Mouse (Mus musculus) limb, embryonic 14.5 days (tissue): ENCODE measurements at regions not wholly inside any gene's neighbourhood (a gene's known extent, or its start where the extent isn't known, plus 50 kb on each side); places are given as distances from the start of the nearest gene placed in this dataset.

ENCODE experiments used
- ATAC-seq: fragments of 200-750 bp; cut with Nextera tagmentation; 2 replicates; pipeline ENCODE4 v1.8.0; 2017; ENCODE audit warnings: low read depth, moderate number of reproducible peaks, moderate TSS enrichment; ENCODE audit not compliant: low FRiP score
- DNase-seq: peaks from one replicate; pipeline ENCODE4 v3.0.0-alpha.2; 2015; ENCODE audit warnings: low spot score
- H3K27ac ChIP-seq: fragments of 300-500 bp; sonication (generic); replicated peaks from 2 replicates; pipeline ENCODE4 v1.5.1; 2014; ENCODE audit warnings: low read depth, mild to moderate bottlenecking, low read length, moderate library complexity, mixed read lengths
- H3K27me3 ChIP-seq: fragments of 300-500 bp; sonication (generic); 2 replicates; pipeline ENCODE4 v1.6.1; 2014; ENCODE audit warnings: low read length, mixed read lengths; ENCODE audit not compliant: control insufficient read depth, insufficient read depth
- H3K36me3 ChIP-seq: fragments of 300-500 bp; sonication (generic); 2 replicates; pipeline ENCODE4 v1.6.1; 2014; ENCODE audit warnings: mild to moderate bottlenecking, low read length, moderate library complexity, mixed read lengths; ENCODE audit not compliant: control insufficient read depth, insufficient read depth
- H3K4me1 ChIP-seq: fragments of 300-500 bp; sonication (generic); 2 replicates; pipeline ENCODE4 v1.6.1; 2014; ENCODE audit warnings: antibody characterized with exemption, low read length, mixed read lengths; ENCODE audit not compliant: control insufficient read depth, insufficient read depth
- H3K4me2 ChIP-seq: fragments of 300-500 bp; sonication (generic); replicated peaks from 2 replicates; pipeline ENCODE4 v1.6.1; 2014; ENCODE audit warnings: low read depth, mild to moderate bottlenecking, low read length, moderate library complexity; ENCODE audit not compliant: severe bottlenecking
- H3K4me3 ChIP-seq: fragments of 300-500 bp; sonication (generic); replicated peaks from 2 replicates; pipeline ENCODE4 v1.5.1; 2014; ENCODE audit warnings: low read length
- H3K9ac ChIP-seq: fragments of 300-500 bp; sonication (generic); 2 replicates; pipeline ENCODE4 v1.6.1; 2014; ENCODE audit warnings: mild to moderate bottlenecking, low read depth, low read length, moderate library complexity; ENCODE audit not compliant: severe bottlenecking
- H3K9me3 ChIP-seq: fragments of 300-500 bp; sonication (generic); 2 replicates; pipeline ENCODE4 v1.6.1; 2016; ENCODE audit warnings: low read length; ENCODE audit not compliant: control insufficient read depth
- POLR2A ChIP-seq: fragments of 200-500 bp; IDR thresholded peaks from 2 replicates; pipeline ENCODE4 v1.8.0; 2012; ENCODE audit warnings: inconsistent platforms, mild to moderate bottlenecking, moderate library complexity, borderline replicate concordance; ENCODE audit not compliant: insufficient read depth, insufficient read length; ENCODE audit errors: extremely low read depth
- WGBS: fragments of 180-500 bp; shearing (Covaris S2); extraction: QIAGEN DNeasy Blood & Tissue Kit; methylation state at CpG from one replicate; pipeline ENCODE4 v1.1.7; 2014; 5-methylcytosine and 5-hydroxymethylcytosine counted together

- TF ChIP-seq POLR2A: no peak
- H3K9ac ChIP-seq: no peak overlapping the region
- 85% methylated on average over 4 of the region's 4 CpGs for WGBS
- no peaks in the 10 kb centered on the region for H3K36me3 ChIP-seq
- no peak overlapping the region for H3K4me2 ChIP-seq
- no peak overlapping the region for H3K4me3 ChIP-seq
- no peaks in the 10 kb centered on the region for H3K4me1 ChIP-seq
- 0 out of 2 replicates have a peak, but pooled peaks cover under 1% of the 10 kb centered on the region for H3K9me3 ChIP-seq
- H3K27me3 ChIP-seq: no peaks in the 10 kb centered on the region
- ATAC-seq (no peak), DNase-seq (no peak)
- H3K27ac ChIP-seq: no peak overlapping the region
Observed at GRCm38 (mm10) chr19:6652775-6653174, 109.9 kb upstream of the Slc22a12 start.

- no peak overlapping the region for H3K4me3 ChIP-seq
- H3K27ac ChIP-seq: no peak overlapping the region
- DNase-seq (no peak), ATAC-seq (no peak)
- H3K36me3 ChIP-seq: no peaks in the 10 kb centered on the region
- TF ChIP-seq POLR2A: no peak
- H3K4me2 ChIP-seq: no peak overlapping the region
- 61% methylated on average over 5 of the region's 5 CpGs for WGBS
- no peaks in the 10 kb centered on the region for H3K27me3 ChIP-seq
- 0 out of 2 replicates have a peak, but pooled peaks cover 2% of the 10 kb centered on the region for H3K9me3 ChIP-seq
- no peaks in the 10 kb centered on the region for H3K4me1 ChIP-seq
- no peak overlapping the region for H3K9ac ChIP-seq
Observed at GRCm38 (mm10) chr19:6651192-6651591, 108.4 kb upstream of the Slc22a12 start.

- no peak for DNase-seq
- no peak for ATAC-seq
Observed at GRCm38 (mm10) chr19:6649885-6650284, 107.1 kb upstream of the Slc22a12 start.

GRCm38 (mm10) chr19:6647686-6648085 lies 104.9 kb upstream of the Slc22a12 start:
- 0 out of 2 replicates have a peak, but pooled peaks cover 2% of the 10 kb centered on the region for H3K9me3 ChIP-seq
- H3K4me1 ChIP-seq: no peaks in the 10 kb centered on the region
- no peak overlapping the region for H3K4me3 ChIP-seq
- H3K27me3 ChIP-seq: peaks cover 2% of the 10 kb centered on the region; the same call in 1 of the 2 replicates
- DNase-seq (no peak), ATAC-seq (no peak)
- WGBS: 85% methylated on average over 4 of the region's 4 CpGs
- no peak overlapping the region for H3K9ac ChIP-seq
- H3K36me3 ChIP-seq: no peaks in the 10 kb centered on the region
- no peak overlapping the region for H3K4me2 ChIP-seq
- no peak for TF ChIP-seq POLR2A
- H3K27ac ChIP-seq: no peak overlapping the region

More at GRCm38 (mm10) chr19:6649885-6650284, 107.1 kb upstream of the Slc22a12 start:
- Histone ChIP-seq H3K27ac (no peak overlapping the region), H3K4me2 (no peak overlapping the region), H3K36me3 (no peaks in the 10 kb centered on the region), H3K4me1 (no peaks in the 10 kb centered on the region), H3K9ac (no peak overlapping the region), H3K9me3 (0 out of 2 replicates have a peak, but pooled peaks cover 2% of the 10 kb centered on the region), H3K4me3 (no peak overlapping the region), H3K27me3 (no peaks in the 10 kb centered on the region)
- TF ChIP-seq POLR2A: no peak
- WGBS: 81% methylated on average over 4 of the region's 4 CpGs

- Histone ChIP-seq H3K27ac (no peak overlapping the region), H3K4me1 (no peaks in the 10 kb centered on the region), H3K27me3 (peaks cover 6% of the 10 kb centered on the region), H3K9ac (no peak overlapping the region), H3K36me3 (no peaks in the 10 kb centered on the region), H3K4me3 (no peak overlapping the region), H3K9me3 (0 out of 2 replicates have a peak, but pooled peaks cover 2% of the 10 kb centered on the region), H3K4me2 (no peak overlapping the region)
- DNase-seq (no peak), ATAC-seq (no peak)
- 93% methylated on average over 3 of the region's 3 CpGs for WGBS
- TF ChIP-seq POLR2A: no peak
Observed at GRCm38 (mm10) chr19:6647216-6647615, 104.4 kb upstream of the Slc22a12 start.

- Histone ChIP-seq H3K4me1 (no peaks in the 10 kb centered on the region), H3K4me2 (no peak overlapping the region), H3K27me3 (peaks cover 14% of the 10 kb centered on the region), H3K36me3 (no peaks in the 10 kb centered on the region), H3K9me3 (0 out of 2 replicates have a peak, but pooled peaks cover 2% of the 10 kb centered on the region), H3K4me3 (no peak overlapping the region), H3K27ac (no peak overlapping the region), H3K9ac (no peak overlapping the region)
- no peak for ATAC-seq
- WGBS: 76% methylated on average over 6 of the region's 6 CpGs
- no peak for DNase-seq
- TF ChIP-seq POLR2A: no peak
Observed at GRCm38 (mm10) chr19:6645912-6646311, 103.1 kb upstream of the Slc22a12 start.
